Mouse (Mus musculus): ENCODE measurements at regions not wholly inside any gene's neighbourhood (a gene's known extent, or its start where the extent isn't known, plus 50 kb on each side); places are given as distances from the start of the nearest gene placed in this dataset.
A peak's percentile ranks its signal among the peaks of the same experiment; 100 is the strongest.
"Not testable (repeated sequence)": the region's sequence is repeated elsewhere in the genome, so short reads cannot be mapped to it uniquely, and the experiment has no call there.

DNA sequence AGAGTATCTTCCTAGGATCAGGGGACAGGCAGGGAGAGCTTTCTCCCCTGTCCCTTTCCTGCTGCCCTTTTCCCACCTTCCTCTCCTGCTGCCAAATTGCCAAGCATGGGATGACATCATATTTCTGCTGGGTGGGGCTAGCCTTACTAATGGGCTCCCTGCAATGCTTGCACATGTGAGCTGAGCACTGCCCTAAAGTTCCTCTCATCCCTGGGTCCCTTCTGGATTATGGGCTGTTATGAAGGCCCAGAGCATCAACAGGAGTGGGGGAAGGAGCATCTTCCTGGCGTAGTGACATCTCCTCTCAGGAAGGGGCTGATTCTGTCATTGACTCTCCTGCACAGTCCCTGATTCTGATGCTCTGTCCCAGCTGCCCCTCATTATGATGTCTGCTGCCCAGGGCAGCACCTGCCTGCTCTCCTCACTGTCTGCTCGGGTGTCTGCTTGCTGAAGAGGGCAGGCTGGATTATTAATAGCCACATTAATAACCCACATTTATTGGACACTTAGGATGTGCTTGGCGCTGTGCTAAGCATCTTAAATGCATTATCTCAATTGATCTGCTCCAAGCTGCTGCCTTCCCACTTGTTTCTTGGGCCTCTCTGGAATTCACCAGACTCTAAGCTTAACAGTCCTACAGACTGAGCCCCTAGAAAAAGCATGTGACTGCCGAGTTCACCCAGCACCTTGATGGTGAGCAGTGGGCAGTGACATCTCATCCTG lies 219.1 kb downstream of the Tpra1 start:
- no peaks in the 10 kb centered on the region for H3K27me3 ChIP-seq
- H3K36me3 ChIP-seq = no peaks in the 10 kb centered on the region
- no peaks in the 10 kb centered on the region for H3K9me3 ChIP-seq (replicated peaks)
- H3K4me3 ChIP-seq (replicated peaks) = no peak overlapping the region
- ATAC-seq (replicated peaks; ENCODE audit: low FRiP score) = no peak
- peaks cover 4% of the 10 kb centered on the region; the same call in 1 of the 2 replicates for H3K4me1 ChIP-seq
- WGBS = 55% methylated on average over 4 of the region's 4 CpGs
- no peak overlapping the region for H3K4me2 ChIP-seq
- no peak overlapping the region for H3K27ac ChIP-seq
- H3K9ac ChIP-seq = no peak overlapping the region

GRCm38 (mm10) chr6:89121746-89122070 lies 219.7 kb downstream of the Tpra1 start:
- ATAC-seq (replicated peaks; ENCODE audit: low FRiP score) = no peak
- Histone ChIP-seq H3K4me1 (peaks cover 4% of the 10 kb centered on the region; the same call in 1 of the 2 replicates), H3K4me3 (replicated peaks) (no peak overlapping the region), H3K4me2 (no peak overlapping the region), H3K27ac (no peak overlapping the region), H3K9me3 (replicated peaks) (no peaks in the 10 kb centered on the region), H3K36me3 (no peaks in the 10 kb centered on the region), H3K9ac (no peak overlapping the region), H3K27me3 (no peaks in the 10 kb centered on the region)
- 50% methylated on average over 3 of the region's 3 CpGs for WGBS

DNA sequence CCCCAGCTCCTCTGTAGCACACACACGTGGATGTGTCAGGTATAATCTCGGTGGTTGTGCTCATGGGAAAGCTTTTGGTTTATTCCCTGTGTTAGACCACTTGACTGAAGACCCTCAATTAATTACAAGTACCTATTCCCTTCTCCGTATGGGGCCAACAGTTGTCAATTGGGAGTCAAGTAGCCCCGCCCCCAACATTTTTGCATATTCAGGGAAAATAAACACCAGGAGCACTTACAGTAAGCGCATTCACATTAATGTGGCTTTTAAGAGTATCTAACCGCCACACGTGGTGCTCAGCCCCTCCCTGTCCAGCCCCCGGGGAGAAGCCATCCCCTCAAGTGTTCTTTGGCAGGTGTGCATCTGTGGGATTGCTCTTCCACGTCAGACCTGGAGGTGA lies 223.9 kb downstream of the Tpra1 start:
- no peaks in the 10 kb centered on the region for H3K36me3 ChIP-seq
- no peaks in the 10 kb centered on the region for H3K9me3 ChIP-seq (replicated peaks)
- H3K4me3 ChIP-seq (replicated peaks) = no peak overlapping the region
- H3K27me3 ChIP-seq = no peaks in the 10 kb centered on the region
- peaks cover 4% of the 10 kb centered on the region; the same call in 1 of the 2 replicates for H3K4me1 ChIP-seq
- WGBS = 65% methylated on average over 9 of the region's 9 CpGs
- no peak overlapping the region for H3K27ac ChIP-seq
- no peak for ATAC-seq (replicated peaks; ENCODE audit: low FRiP score)
- H3K9ac ChIP-seq = no peak overlapping the region
- H3K4me2 ChIP-seq = no peak overlapping the region

- H3K4me1 ChIP-seq; ATAC-seq (replicated peaks; ENCODE audit: low FRiP score): not testable (repeated sequence)
- 65% methylated on average over 5 of the region's 5 CpGs for WGBS
Observed at GRCm38 (mm10) chr6:89128141-89128540, 226.1 kb downstream of the Tpra1 start.

GRCm38 (mm10) chr6:89140469-89140868 lies 222.0 kb downstream of the Plxna1 start:
- Histone ChIP-seq H3K4me3 (replicated peaks) (no peak overlapping the region), H3K4me2 (no peak overlapping the region), H3K9ac (no peak overlapping the region), H3K4me1 (no peaks in the 10 kb centered on the region), H3K9me3 (replicated peaks) (no peaks in the 10 kb centered on the region), H3K36me3 (no peaks in the 10 kb centered on the region), H3K27ac (no peak overlapping the region), H3K27me3 (no peaks in the 10 kb centered on the region)
- WGBS = 63% methylated on average over 3 of the region's 3 CpGs
- ATAC-seq (replicated peaks; ENCODE audit: low FRiP score) = no peak

More at GRCm38 (mm10) chr6:89128141-89128540, 226.1 kb downstream of the Tpra1 start:
- H3K4me2 ChIP-seq; H3K27me3 ChIP-seq; H3K27ac ChIP-seq; H3K9ac ChIP-seq; H3K4me3 ChIP-seq (replicated peaks); H3K9me3 ChIP-seq (replicated peaks); H3K36me3 ChIP-seq: not testable (repeated sequence)

GRCm38 (mm10) chr6:89153027-89153662 lies 209.3 kb downstream of the Plxna1 start:
- no peaks in the 10 kb centered on the region for H3K9me3 ChIP-seq (replicated peaks)
- H3K27me3 ChIP-seq = no peaks in the 10 kb centered on the region
- H3K9ac ChIP-seq = no peak overlapping the region
- H3K4me2 ChIP-seq = no peak overlapping the region
- no peak for ATAC-seq (replicated peaks; ENCODE audit: low FRiP score)
- no peaks in the 10 kb centered on the region for H3K36me3 ChIP-seq
- H3K4me3 ChIP-seq (replicated peaks) = no peak overlapping the region
- WGBS = 65% methylated on average over 11 of the region's 11 CpGs
- H3K27ac ChIP-seq = no peak overlapping the region
- no peaks in the 10 kb centered on the region for H3K4me1 ChIP-seq

GRCm38 (mm10) chr6:89157501-89157900 lies 204.9 kb downstream of the Plxna1 start:
- H3K27me3 ChIP-seq = no peaks in the 10 kb centered on the region
- ATAC-seq (replicated peaks; ENCODE audit: low FRiP score) = no peak
- H3K9me3 ChIP-seq (replicated peaks) = no peaks in the 10 kb centered on the region
- H3K4me2 ChIP-seq = no peak overlapping the region
- H3K27ac ChIP-seq = no peak overlapping the region
- no peak overlapping the region for H3K4me3 ChIP-seq (replicated peaks)
- 86% methylated on average over 1 of the region's 1 CpGs for WGBS
- no peaks in the 10 kb centered on the region for H3K4me1 ChIP-seq
- H3K36me3 ChIP-seq = no peaks in the 10 kb centered on the region
- no peak overlapping the region for H3K9ac ChIP-seq

GRCm38 (mm10) chr6:89160051-89160450 lies 202.4 kb downstream of the Plxna1 start:
- no peak for ATAC-seq (replicated peaks; ENCODE audit: low FRiP score)
- no peak overlapping the region for H3K27ac ChIP-seq
- H3K36me3 ChIP-seq = no peaks in the 10 kb centered on the region
- H3K9me3 ChIP-seq (replicated peaks) = no peaks in the 10 kb centered on the region
- H3K4me3 ChIP-seq (replicated peaks) = no peak overlapping the region
- H3K4me1 ChIP-seq = no peaks in the 10 kb centered on the region
- WGBS = 63% methylated on average over 7 of the region's 7 CpGs
- no peaks in the 10 kb centered on the region for H3K27me3 ChIP-seq
- no peak overlapping the region for H3K4me2 ChIP-seq
- no peak overlapping the region for H3K9ac ChIP-seq

DNA sequence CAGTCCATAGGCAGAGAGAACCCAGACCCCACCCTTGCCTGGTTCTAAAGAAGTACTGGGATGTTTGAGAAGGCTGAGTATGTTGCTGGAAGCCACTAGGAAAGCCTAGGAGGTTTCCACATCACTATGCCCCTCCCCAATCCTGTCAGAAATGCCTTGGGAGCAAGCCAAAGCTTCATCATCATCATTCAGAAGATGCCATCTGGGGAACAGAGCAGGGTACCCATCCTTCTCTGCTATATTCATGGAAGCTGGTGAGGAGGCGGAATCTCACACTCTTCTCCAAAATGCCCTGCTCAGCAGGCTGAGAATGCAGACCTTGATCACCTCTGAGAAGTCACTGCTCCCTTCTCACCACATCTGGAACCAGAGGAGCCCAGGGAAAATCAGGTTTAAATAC lies 200.7 kb downstream of the Plxna1 start:
- no peaks in the 10 kb centered on the region for H3K27me3 ChIP-seq
- no peak overlapping the region for H3K9ac ChIP-seq
- no peak for ATAC-seq (replicated peaks; ENCODE audit: low FRiP score)
- no peaks in the 10 kb centered on the region for H3K9me3 ChIP-seq (replicated peaks)
- H3K4me2 ChIP-seq = no peak overlapping the region
- H3K4me1 ChIP-seq = no peaks in the 10 kb centered on the region
- no peak overlapping the region for H3K27ac ChIP-seq
- H3K36me3 ChIP-seq = no peaks in the 10 kb centered on the region
- 100% methylated on average over 1 of the region's 1 CpGs for WGBS
- no peak overlapping the region for H3K4me3 ChIP-seq (replicated peaks)

DNA sequence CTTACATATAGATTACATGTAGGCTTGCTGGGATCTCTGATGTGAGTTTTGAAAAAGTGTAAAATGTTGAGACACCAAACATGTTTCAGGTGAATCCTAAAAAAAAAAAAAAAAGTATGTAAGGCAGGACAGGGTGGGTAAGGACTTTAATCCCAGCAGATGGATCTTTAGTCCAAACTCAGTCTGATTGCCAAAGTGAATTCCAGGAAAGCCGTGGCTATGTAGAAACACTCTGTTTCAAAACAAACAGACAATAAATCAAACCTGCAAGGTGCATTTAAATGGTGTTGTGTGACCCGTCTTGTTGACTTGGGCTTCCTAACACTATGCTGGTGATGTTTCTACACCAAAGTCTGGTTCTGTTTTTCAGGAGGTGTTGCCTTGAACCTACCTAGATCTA lies 192.9 kb downstream of the Plxna1 start:
- 30% methylated on average over 2 of the region's 2 CpGs for WGBS
- H3K4me1 ChIP-seq = no peaks in the 10 kb centered on the region
- H3K27ac ChIP-seq = no peak overlapping the region
- no peak overlapping the region for H3K4me2 ChIP-seq
- no peaks in the 10 kb centered on the region for H3K27me3 ChIP-seq
- H3K4me3 ChIP-seq (replicated peaks) = no peak overlapping the region
- no peaks in the 10 kb centered on the region for H3K9me3 ChIP-seq (replicated peaks)
- no peaks in the 10 kb centered on the region for H3K36me3 ChIP-seq
- H3K9ac ChIP-seq = no peak overlapping the region
- no peak for ATAC-seq (replicated peaks; ENCODE audit: low FRiP score)

DNA sequence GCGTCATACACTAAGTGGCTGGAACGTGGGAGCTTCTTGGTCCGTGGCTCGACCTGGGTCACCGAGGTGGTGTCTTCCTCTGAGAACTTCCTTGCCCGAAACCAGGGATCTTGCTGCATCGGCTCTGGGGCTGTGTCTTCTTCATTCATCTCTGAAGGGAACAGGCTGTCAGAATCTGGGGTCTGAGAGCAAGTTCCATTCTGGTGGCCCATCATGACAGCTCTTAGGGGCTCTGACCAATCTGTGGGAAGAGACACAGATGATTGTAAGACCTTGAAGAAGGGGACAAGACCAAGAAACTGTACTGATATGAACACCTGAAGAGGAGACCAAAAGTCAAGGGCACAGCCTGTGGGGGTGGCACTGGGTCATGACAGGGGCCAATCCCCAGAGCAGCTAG lies 177.5 kb downstream of the Plxna1 start:
- H3K4me2 ChIP-seq; H3K27ac ChIP-seq; H3K4me1 ChIP-seq; H3K36me3 ChIP-seq; H3K4me3 ChIP-seq (replicated peaks); H3K9me3 ChIP-seq (replicated peaks); ATAC-seq (replicated peaks; ENCODE audit: low FRiP score); H3K9ac ChIP-seq; H3K27me3 ChIP-seq: not testable (repeated sequence)
- no CpG with 5 or more reads among the region's 7 CpGs for WGBS

- Histone ChIP-seq H3K4me3 (replicated peaks) (peak overlapping the region; percentile 22), H3K4me2 (peak overlapping the region; percentile 57)
- not testable (repeated sequence) for H3K27ac ChIP-seq; H3K9ac ChIP-seq; H3K9me3 ChIP-seq (replicated peaks); H3K27me3 ChIP-seq; H3K4me1 ChIP-seq; ATAC-seq (replicated peaks; ENCODE audit: low FRiP score); H3K36me3 ChIP-seq
- WGBS = 8% methylated on average over 19 of the region's 19 CpGs
Observed at GRCm38 (mm10) chr6:89200514-89201284, 161.7 kb downstream of the Plxna1 start.

Measured in kidney, embryonic 15.5 days (tissue).